Mouse (Mus musculus) lung, embryonic 15.5 days (tissue): Measurements from ENCODE around the gene Chd2. TPM values are rescaled to one million over a fixed set of nuclear protein-coding genes. Genes with fewer than 3 reads are reported as not detected.

Experiments used
- ATAC-seq: fragments of 200-750 bp; cut with Nextera tagmentation; 2 replicates; pipeline ENCODE4 v1.8.0; 2017; ENCODE audit warnings: moderate number of reproducible peaks, borderline replicate concordance; ENCODE audit not compliant: low FRiP score, low TSS enrichment; ENCODE audit errors: extremely low read depth
- H3K27ac ChIP-seq: fragments of 300-500 bp; sonication (generic); 2 replicates; pipeline ENCODE4 v1.5.1; 2015; ENCODE audit warnings: moderate library complexity, mild to moderate bottlenecking, inconsistent platforms
- H3K27me3 ChIP-seq: fragments of 300-500 bp; sonication (generic); 2 replicates; pipeline ENCODE4 v1.6.1; 2015; ENCODE audit warnings: inconsistent platforms
- H3K36me3 ChIP-seq: fragments of 300-500 bp; sonication (generic); 2 replicates; pipeline ENCODE4 v1.6.1; 2015; ENCODE audit warnings: inconsistent platforms
- H3K4me1 ChIP-seq: fragments of 300-500 bp; sonication (generic); 2 replicates; pipeline ENCODE4 v1.6.1; 2015; ENCODE audit warnings: inconsistent platforms
- H3K4me2 ChIP-seq: fragments of 300-500 bp; sonication (generic); 2 replicates; pipeline ENCODE4 v1.6.1; 2015; ENCODE audit warnings: inconsistent platforms, mild to moderate bottlenecking, moderate library complexity
- H3K4me3 ChIP-seq: fragments of 300-500 bp; sonication (generic); 2 replicates; pipeline ENCODE4 v1.5.1; 2015; ENCODE audit warnings: mild to moderate bottlenecking, inconsistent platforms
- H3K9ac ChIP-seq: fragments of 300-500 bp; sonication (generic); 2 replicates; pipeline ENCODE4 v1.6.1; 2015; ENCODE audit warnings: inconsistent platforms
- H3K9me3 ChIP-seq: fragments of 300-500 bp; sonication (generic); 2 replicates; pipeline ENCODE4 v1.6.1; 2016; ENCODE audit warnings: inconsistent platforms
- WGBS: fragments of 180-500 bp; shearing (Covaris S2); methylation state at CpG from one replicate; pipeline ENCODE4 v1.1.7; 2015; 5-methylcytosine and 5-hydroxymethylcytosine counted together
- polyA plus RNA-seq: library from polyadenylated mRNA; unstranded; fragments of >200 nt; fragmentation: Nextera tagmentation; extraction: Ambion mirVana; gene quantifications from 2 replicates; pipeline ENCODE4 v1.2.1, GENCODE M21; 2015

The Chd2 gene
- polyA plus RNA-seq, 1 experiment from 2014 or later: 59.0 TPM

- H3K4me2 ChIP-seq: peak overlapping the region; percentile 76
- H3K4me3 ChIP-seq: peak overlapping the region; percentile 80
- no peaks in the 10 kb centered on the region for H3K9me3 ChIP-seq
- H3K9ac ChIP-seq: peak overlapping the region; percentile 76
- H3K4me1 ChIP-seq: peaks cover 48% of the 10 kb centered on the region
- H3K27ac ChIP-seq: peak overlapping the region; percentile 95
- under 1% methylated on average over 39 of the region's 39 CpGs for WGBS
- peak; percentile 25; the same call in 1 of the 2 replicates for ATAC-seq
- H3K27me3 ChIP-seq: no peaks in the 10 kb centered on the region
- no peaks in the 10 kb centered on the region for H3K36me3 ChIP-seq
Measured at GRCm38 (mm10) chr7:73391518-73392321, 149.9 kb downstream of the Chd2 start.

- Histone ChIP-seq H3K27ac (peak overlapping the region; percentile 95), H3K9ac (peak overlapping the region; percentile 76), H3K4me3 (peak overlapping the region; percentile 80), H3K9me3 (no peaks in the 10 kb centered on the region), H3K36me3 (no peaks in the 10 kb centered on the region), H3K27me3 (no peaks in the 10 kb centered on the region), H3K4me2 (peak overlapping the region; percentile 76), H3K4me1 (peaks cover 42% of the 10 kb centered on the region)
- ATAC-seq: peak; percentile 86
- 0% methylated on average over 42 of the region's 42 CpGs for WGBS
Measured at GRCm38 (mm10) chr7:73391002-73391517, 150.6 kb downstream of the Chd2 start.

GRCm38 (mm10) chr7:73390426-73391001 is 151.1 kb downstream of the Chd2 start:
- Histone ChIP-seq H3K4me3 (peak overlapping the region; percentile 80), H3K27ac (peak overlapping the region; percentile 95), H3K4me2 (peak overlapping the region; percentile 76), H3K9me3 (no peaks in the 10 kb centered on the region), H3K4me1 (peaks cover 42% of the 10 kb centered on the region), H3K27me3 (no peaks in the 10 kb centered on the region), H3K36me3 (no peaks in the 10 kb centered on the region), H3K9ac (peak overlapping the region; percentile 29)
- ATAC-seq: peak; percentile 13; the same call in 1 of the 2 replicates
- WGBS: 2% methylated on average over 18 of the region's 18 CpGs

GRCm38 (mm10) chr7:73389871-73390294 is 151.7 kb downstream of the Chd2 start:
- Histone ChIP-seq H3K4me1 (peaks cover 37% of the 10 kb centered on the region), H3K4me2 (peak overlapping the region; percentile 76)
- 1% methylated on average over 15 of the region's 15 CpGs for WGBS

GRCm38 (mm10) chr7:73389419-73389818 is 152.2 kb downstream of the Chd2 start:
- H3K4me3 ChIP-seq: peak overlapping the region; percentile 80
- peak overlapping the region; percentile 76 for H3K4me2 ChIP-seq
- peak overlapping the region; percentile 95 for H3K27ac ChIP-seq
- no peaks in the 10 kb centered on the region for H3K9me3 ChIP-seq
- H3K36me3 ChIP-seq: no peaks in the 10 kb centered on the region
- no peaks in the 10 kb centered on the region for H3K27me3 ChIP-seq
- ATAC-seq: no peak
- 11% methylated on average over 9 of the region's 9 CpGs for WGBS
- H3K9ac ChIP-seq: no peak overlapping the region
- peaks cover 33% of the 10 kb centered on the region for H3K4me1 ChIP-seq

More at GRCm38 (mm10) chr7:73389871-73390294, 151.7 kb downstream of the Chd2 start:
- Histone ChIP-seq H3K27me3 (no peaks in the 10 kb centered on the region), H3K36me3 (no peaks in the 10 kb centered on the region), H3K9me3 (no peaks in the 10 kb centered on the region), H3K27ac (peak overlapping the region; percentile 95), H3K9ac (no peak overlapping the region), H3K4me3 (peak overlapping the region; percentile 80)
- ATAC-seq: no peak

GRCm38 (mm10) chr7:73388866-73389265 is 152.8 kb downstream of the Chd2 start:
- no peaks in the 10 kb centered on the region for H3K9me3 ChIP-seq
- no peaks in the 10 kb centered on the region for H3K36me3 ChIP-seq
- peaks cover 28% of the 10 kb centered on the region for H3K4me1 ChIP-seq
- no peak overlapping the region for H3K4me3 ChIP-seq
- ATAC-seq: no peak
- H3K27me3 ChIP-seq: no peaks in the 10 kb centered on the region
- peak overlapping the region; percentile 95; the same call in 1 of the 2 replicates for H3K27ac ChIP-seq
- no peak overlapping the region for H3K4me2 ChIP-seq
- 64% methylated on average over 2 of the region's 2 CpGs for WGBS
- no peak overlapping the region for H3K9ac ChIP-seq

GRCm38 (mm10) chr7:73382843-73383242 is 158.8 kb downstream of the Chd2 start:
- Histone ChIP-seq H3K27ac (no peak overlapping the region), H3K4me2 (no peak overlapping the region), H3K36me3 (no peaks in the 10 kb centered on the region), H3K27me3 (no peaks in the 10 kb centered on the region), H3K4me1 (no peaks in the 10 kb centered on the region), H3K9ac (no peak overlapping the region), H3K9me3 (no peaks in the 10 kb centered on the region), H3K4me3 (no peak overlapping the region)
- WGBS: 68% methylated on average over 7 of the region's 7 CpGs
- no peak for ATAC-seq

GRCm38 (mm10) chr7:73378034-73378433 is 163.6 kb downstream of the Chd2 start:
- Histone ChIP-seq H3K36me3 (no peaks in the 10 kb centered on the region), H3K4me1 (peaks cover 20% of the 10 kb centered on the region), H3K4me2 (no peak overlapping the region), H3K27me3 (peaks cover 28% of the 10 kb centered on the region), H3K9me3 (no peaks in the 10 kb centered on the region), H3K9ac (no peak overlapping the region), H3K4me3 (no peak overlapping the region), H3K27ac (no peak overlapping the region)
- 71% methylated on average over 6 of the region's 6 CpGs for WGBS
- ATAC-seq: no peak

- Histone ChIP-seq H3K27ac (no peak overlapping the region), H3K36me3 (no peaks in the 10 kb centered on the region), H3K9me3 (no peaks in the 10 kb centered on the region), H3K27me3 (peaks cover 36% of the 10 kb centered on the region), H3K4me1 (peaks cover 27% of the 10 kb centered on the region), H3K9ac (no peak overlapping the region), H3K4me3 (no peak overlapping the region), H3K4me2 (peak overlapping the region; percentile 99; the same call in 1 of the 2 replicates)
- 62% methylated on average over 12 of the region's 12 CpGs for WGBS
- no peak for ATAC-seq
Measured at GRCm38 (mm10) chr7:73377307-73377706, 164.3 kb downstream of the Chd2 start.

Other genes with a start within 250 kb of the Chd2 start
- gene Rgma, start 166.3 kb downstream of the Chd2 start, polyA plus RNA-seq: 11.7 and 12.9 TPM in 2 replicates
- gene Fam174b, start 198.5 kb upstream of the Chd2 start, polyA plus RNA-seq: 83.7 and 84.4 TPM in 2 replicates